Mouse (Mus musculus) MEL (cell line): Measurements from ENCODE around the gene Eif4e2. TPM values are rescaled to one million over a fixed set of nuclear protein-coding genes. Genes with fewer than 3 reads are reported as not detected.
A peak's percentile ranks its signal among the peaks of the same experiment; 100 is the strongest.

ENCODE experiments used
- DNase-seq: peaks from one replicate; pipeline ENCODE4 v3.0.0; 2011; ENCODE audit warnings: low read depth, low spot score
- H3K27ac ChIP-seq: 2 replicates; pipeline ENCODE4 v1.5.1; 2012; ENCODE audit warnings: low read depth, mild to moderate bottlenecking, control low read depth, low read length, moderate library complexity; ENCODE audit not compliant: control insufficient read depth
- H3K27me3 ChIP-seq, 2 experiments: fragments of 150-350 bp in 1 of 2; sonication (generic) in 1 of 2; 2 replicates each; pipeline ENCODE4 v1.6.1; 2012; ENCODE audit warnings: low read length in 2 of 2, mild to moderate bottlenecking in 2 of 2, improper control_type of control experiment in 1 of 2, moderate library complexity in 1 of 2; ENCODE audit not compliant: insufficient read depth in 2 of 2, control insufficient read depth in 1 of 2
- H3K36me3 ChIP-seq, 2 experiments: 2 replicates each; pipeline ENCODE4 v1.6.1; 2012 to 2014; ENCODE audit warnings: low read length in 2 of 2, improper control_type of control experiment in 1 of 2, inconsistent platforms in 1 of 2, mild to moderate bottlenecking in 1 of 2; ENCODE audit not compliant: insufficient read depth in 2 of 2, control insufficient read depth in 1 of 2
- H3K4me1 ChIP-seq, 2 experiments: fragments of 150-350 bp in 1 of 2; sonication (generic) in 1 of 2; 2 replicates each; pipeline ENCODE4 v1.6.1; 2012; ENCODE audit warnings: low read length in 2 of 2, improper control_type of control experiment in 1 of 2, mild to moderate bottlenecking in 1 of 2; ENCODE audit not compliant: insufficient read depth in 2 of 2, control insufficient read depth in 1 of 2
- H3K4me3 ChIP-seq, 2 experiments: fragments of 150-350 bp in 1 of 2; sonication (generic) in 1 of 2; 2 replicates each; pipeline ENCODE4 v1.5.1; 2012; ENCODE audit warnings: low read depth in 2 of 2, low read length in 2 of 2, mild to moderate bottlenecking in 2 of 2, moderate library complexity in 2 of 2, control low read depth in 1 of 2, improper control_type of control experiment in 1 of 2; ENCODE audit not compliant: control insufficient read depth in 1 of 2, insufficient read depth in 1 of 2
- H3K79me2 ChIP-seq: 2 replicates; pipeline ENCODE4 v1.6.1; 2012; ENCODE audit warnings: mild to moderate bottlenecking, low read length, moderate library complexity; ENCODE audit not compliant: control insufficient read depth, poor library complexity, insufficient read depth
- H3K9ac ChIP-seq: 2 replicates; pipeline ENCODE4 v1.6.1; 2012; ENCODE audit warnings: low read depth, mild to moderate bottlenecking, control low read depth, low read length, moderate library complexity; ENCODE audit not compliant: control insufficient read depth, poor library complexity, severe bottlenecking
- H3K9me3 ChIP-seq: fragments of 150-350 bp; sonication (generic); replicated peaks from 2 replicates; pipeline ENCODE4 v1.6.1; 2012; ENCODE audit warnings: mild to moderate bottlenecking, low read length, improper control_type of control experiment, moderate library complexity; ENCODE audit not compliant: insufficient read depth
- CHD1 ChIP-seq: IDR thresholded peaks from 2 replicates; pipeline ENCODE4 v1.6.1; 2012; ENCODE audit warnings: low read depth, mild to moderate bottlenecking, inconsistent platforms, low read length, improper control_type of control experiment
- CHD2 ChIP-seq: IDR thresholded peaks from 2 replicates; pipeline ENCODE4 v1.6.1; 2011; ENCODE audit warnings: low read length, improper control_type of control experiment
- EP300 ChIP-seq, 2 experiments: IDR thresholded peaks; 2 replicates each; pipeline ENCODE4 v1.6.1; 2011; ENCODE audit warnings: improper control_type of control experiment in 2 of 2, low read length in 2 of 2, low read depth in 1 of 2, mild to moderate bottlenecking in 1 of 2
- ETS1 ChIP-seq: IDR thresholded peaks from 2 replicates; pipeline ENCODE4 v1.6.1; 2012; ENCODE audit warnings: low read depth, mild to moderate bottlenecking, inconsistent platforms, low read length, improper control_type of control experiment, moderate library complexity
- GATA1 ChIP-seq: IDR thresholded peaks from 2 replicates; pipeline ENCODE4 v1.6.1; 2011; ENCODE audit warnings: low read depth, low read length, improper control_type of control experiment
- KAT2A ChIP-seq: conservative IDR thresholded peaks from 2 replicates; pipeline ENCODE4 v1.6.1; 2012; ENCODE audit warnings: low read depth, low read length, improper control_type of control experiment, inconsistent platforms
- MAFK ChIP-seq: IDR thresholded peaks from 2 replicates; pipeline ENCODE4 v1.6.1; 2011; ENCODE audit warnings: low read depth, mild to moderate bottlenecking, low read length, improper control_type of control experiment, borderline replicate concordance
- MEF2A ChIP-seq: IDR thresholded peaks from 2 replicates; pipeline ENCODE4 v1.6.1; 2014; ENCODE audit warnings: low read depth, mild to moderate bottlenecking, inconsistent platforms, low read length, improper control_type of control experiment; ENCODE audit not compliant: poor library complexity, insufficient replicate concordance, severe bottlenecking; ENCODE audit errors: extremely low read depth
- NRF1 ChIP-seq: IDR thresholded peaks from 2 replicates; pipeline ENCODE4 v1.6.1; 2014; ENCODE audit warnings: low read depth, mild to moderate bottlenecking, inconsistent platforms, low read length, improper control_type of control experiment, moderate library complexity; ENCODE audit not compliant: poor library complexity, insufficient read depth, severe bottlenecking
- POLR2A ChIP-seq, 2 experiments: IDR thresholded peaks; 2 replicates each; pipeline ENCODE4 v1.6.1; 2011 to 2012; ENCODE audit warnings: low read length in 2 of 2, mild to moderate bottlenecking in 2 of 2, control low read depth in 1 of 2, improper control_type of control experiment in 1 of 2, low read depth in 1 of 2, moderate library complexity in 1 of 2; ENCODE audit not compliant: control insufficient read depth in 1 of 2, insufficient read depth in 1 of 2, poor library complexity in 1 of 2
- POLR2AphosphoS5 ChIP-seq: IDR thresholded peaks from 2 replicates; pipeline ENCODE4 v1.6.1; 2012; ENCODE audit warnings: low read depth, borderline replicate concordance, mild to moderate bottlenecking, inconsistent platforms, low read length, moderate library complexity, mixed read lengths
- RAD21 ChIP-seq: IDR thresholded peaks from 2 replicates; pipeline ENCODE4 v1.6.1; 2011; ENCODE audit warnings: mild to moderate bottlenecking, low read depth, low read length, improper control_type of control experiment
- SIN3A ChIP-seq: IDR thresholded peaks from 2 replicates; pipeline ENCODE4 v1.6.1; 2012; ENCODE audit warnings: low read length, improper control_type of control experiment, inconsistent platforms
- SMC3 ChIP-seq: IDR thresholded peaks from 2 replicates; pipeline ENCODE4 v1.6.1; 2011; ENCODE audit warnings: low read depth, low read length, improper control_type of control experiment
- TBP ChIP-seq: IDR thresholded peaks from 2 replicates; pipeline ENCODE4 v1.8.0; 2011; ENCODE audit warnings: low read depth, low read length, improper control_type of control experiment
- USF1 ChIP-seq: IDR thresholded peaks from 2 replicates; pipeline ENCODE4 v1.6.1; 2014; ENCODE audit warnings: low read depth, mild to moderate bottlenecking, inconsistent platforms, low read length, improper control_type of control experiment, moderate library complexity
- USF2 ChIP-seq, 2 experiments: IDR thresholded peaks; 2 replicates each; pipeline ENCODE4 v1.6.1; 2011 to 2012; ENCODE audit warnings: improper control_type of control experiment in 2 of 2, low read length in 2 of 2, borderline replicate concordance in 1 of 2, inconsistent platforms in 1 of 2, low read depth in 1 of 2, mild to moderate bottlenecking in 1 of 2; ENCODE audit not compliant: insufficient read depth in 1 of 2
- ZKSCAN1 ChIP-seq: IDR thresholded peaks from 2 replicates; pipeline ENCODE4 v1.6.1; 2012; ENCODE audit warnings: low read depth, mild to moderate bottlenecking, inconsistent platforms, low read length, improper control_type of control experiment, moderate library complexity
- ZNF384 ChIP-seq: IDR thresholded peaks from 2 replicates; pipeline ENCODE4 v1.6.1; 2012; ENCODE audit warnings: low read depth, mild to moderate bottlenecking, inconsistent platforms, low read length, improper control_type of control experiment
- polyA plus RNA-seq, 2 experiments: library from polyadenylated mRNA; stranded (reverse) in 1 of 2; unstranded in 1 of 2; fragments of >175 nt in 1 of 2; fragments of >200 nt in 1 of 2; gene quantifications; 2 replicates each; pipeline versions ENCODE4 v1.2.1 to v1.2.4; 2012; ENCODE audit warnings: low replicate concordance in 2 of 2, low read depth in 1 of 2; ENCODE audit not compliant: insufficient read length in 2 of 2, insufficient read depth in 1 of 2, missing spikeins in 1 of 2
- total RNA-seq: library from RNA; depleted of rRNA; stranded (reverse); fragments of 300-350 nt; gene quantifications from 2 replicates; pipeline ENCODE4 v1.2.3, GENCODE M21; 2012

Gene Eif4e2
- total and polyA plus RNA-seq, 3 experiments = 132 to 220 (median 165) TPM

DNA sequence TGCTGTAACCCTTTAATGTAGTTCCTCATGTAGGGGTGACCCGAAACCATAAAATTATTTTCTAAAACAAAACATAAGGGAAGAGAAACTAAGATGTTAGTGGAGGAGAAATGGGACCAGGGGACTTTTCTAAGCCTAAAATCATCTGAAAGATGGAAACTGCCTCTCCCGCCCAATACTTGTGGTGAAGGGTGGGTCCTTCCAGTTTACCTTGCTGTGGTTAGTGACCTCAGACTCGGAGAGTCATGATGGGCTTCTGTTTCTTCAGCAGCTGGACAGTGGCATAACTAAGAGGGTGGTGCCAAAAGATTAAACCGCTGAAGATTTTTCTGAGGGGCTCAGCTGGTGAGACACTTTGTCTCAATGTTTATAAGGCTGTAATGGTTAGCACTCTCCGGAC, 66.6 kb downstream of the Eif4e2 start:
- no peak overlapping the region for H3K27ac ChIP-seq
- H3K36me3 ChIP-seq = no peaks in the 10 kb centered on the region
- H3K4me3 ChIP-seq = no peak overlapping the region
- no peaks in the 10 kb centered on the region for H3K9me3 ChIP-seq
- H3K4me1 ChIP-seq = peaks cover 0 to 7% of the 10 kb centered on the region in 2 experiments; a peak in 1 of 4 replicates
- no peaks in the 10 kb centered on the region for H3K79me2 ChIP-seq
- peaks cover 3 to 5% of the 10 kb centered on the region in 2 experiments for H3K27me3 ChIP-seq
- H3K9ac ChIP-seq = no peak overlapping the region
- DNase-seq = no peak
- TF ChIP-seq RAD21 (no peak), ZNF384 (no peak), ETS1 (no peak), EP300 (IDR thresholded peaks at IDR 0.05; ENCODE audit: low read depth in 1 of 2, low read length in 2 of 2) (no peak), SIN3A (no peak), MAFK (no peak), SMC3 (no peak), NRF1 (no peak), CHD1 (no peak), USF2 (IDR thresholded peaks at IDR 0.05; ENCODE audit: borderline replicate concordance in 1 of 2, insufficient read depth in 1 of 2, low read depth in 1 of 2, low read length in 2 of 2) (no peak), MEF2A (no peak)

DNA sequence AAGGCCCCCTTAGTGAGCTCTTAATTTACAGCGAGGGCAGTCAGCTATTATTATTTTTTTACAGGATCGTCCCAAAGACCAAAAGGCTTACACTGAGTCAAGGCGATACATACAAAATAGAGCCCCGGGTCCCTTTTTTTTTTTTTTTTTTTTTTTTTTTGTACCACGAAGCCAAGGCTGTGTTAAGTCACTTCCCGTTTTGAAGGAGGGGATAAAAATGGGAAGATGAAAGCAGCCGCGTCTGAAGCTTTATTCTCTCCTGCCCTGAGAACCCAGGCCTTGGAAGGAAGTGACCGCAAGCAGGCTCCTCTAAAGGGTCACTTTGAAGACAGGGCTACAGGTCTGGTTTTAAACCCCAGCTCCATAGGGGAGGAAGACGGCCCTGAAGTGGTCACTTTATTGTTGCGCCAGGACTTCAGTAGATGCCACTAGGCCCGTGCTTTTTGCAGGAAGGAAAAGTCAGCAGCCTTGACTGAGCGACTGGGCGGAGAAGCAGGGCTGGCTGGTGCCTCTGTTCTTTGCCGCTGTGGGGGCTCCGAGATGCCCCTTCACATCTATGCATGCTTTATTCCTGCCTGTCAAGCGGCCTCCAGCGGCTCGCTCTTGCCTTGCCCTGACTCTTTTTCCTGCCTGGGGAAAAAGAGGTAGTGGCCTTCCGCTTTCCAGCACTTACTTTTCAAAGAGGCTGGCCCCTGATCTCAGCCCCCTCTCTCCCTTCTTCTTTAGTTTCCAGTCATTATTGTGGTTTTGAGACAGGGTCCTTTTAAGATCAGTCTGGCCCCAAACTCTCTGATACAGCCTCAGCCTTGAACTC, 68.1 kb downstream of the Eif4e2 start:
- TF ChIP-seq GATA1 (no peak), TBP (no peak), RAD21 (no peak), ZNF384 (peak; percentile 96), POLR2AphosphoS5 (no peak), USF2 (IDR thresholded peaks at IDR 0.05; ENCODE audit: borderline replicate concordance in 1 of 2, insufficient read depth in 1 of 2, low read depth in 1 of 2, low read length in 2 of 2) (no peak), POLR2A (IDR thresholded peaks at IDR 0.05; ENCODE audit: control insufficient read depth in 1 of 2, insufficient read depth in 1 of 2, low read depth in 1 of 2, low read length in 2 of 2, poor library complexity in 1 of 2) (no peak), ZKSCAN1 (peak; percentile 35; the same call in 1 of the 2 replicates), NRF1 (no peak), EP300 (IDR thresholded peaks at IDR 0.05; ENCODE audit: low read depth in 1 of 2, low read length in 2 of 2) (peak in 1 of 2 experiments; percentile 18; a peak in 1 of 4 replicates), SIN3A (no peak), USF1 (no peak), KAT2A (no peak), CHD2 (no peak)
- H3K4me1 ChIP-seq = peaks cover 0 to 7% of the 10 kb centered on the region in 2 experiments; a peak in 1 of 4 replicates
- no peaks in the 10 kb centered on the region for H3K9me3 ChIP-seq
- peaks cover 3 to 5% of the 10 kb centered on the region in 2 experiments for H3K27me3 ChIP-seq
- no peak overlapping the region for H3K27ac ChIP-seq
- DNase-seq = peak; percentile 57
- H3K4me3 ChIP-seq = peak overlapping the region; percentile 47 to 54
- no peaks in the 10 kb centered on the region for H3K36me3 ChIP-seq
- peak overlapping the region; percentile 61 for H3K9ac ChIP-seq
- H3K79me2 ChIP-seq = no peaks in the 10 kb centered on the region
